Mouse (Mus musculus) frontal cortex, postnatal 36 days (tissue): Measurements from ENCODE around the gene Dpep2nb.
A peak's percentile ranks its signal among the peaks of the same experiment; 100 is the strongest.
"Not testable (repeated sequence)": the region's sequence is repeated elsewhere in the genome, so short reads cannot be mapped to it uniquely, and the experiment has no call there.

Experiments
- DNase-seq, 2 experiments: peaks; one replicate each; pipeline ENCODE4 v3.0.0; 2022; ENCODE audit warnings: low spot score in 2 of 2

Dpep2nb gene

GRCm38 (mm10) chr8:106005875-106006274 is at the start of gene Dpep2nb:
Dpep2nb (minus strand) TSS chr8:106005975.
- no peak for DNase-seq

GRCm38 (mm10) chr8:106055038-106055437 is 49.3 kb upstream of the Dpep2nb start:
- DNase-seq: no peak

GRCm38 (mm10) chr8:106054190-106054811 is 48.5 kb upstream of the Dpep2nb start:
- DNase-seq: no peak

GRCm38 (mm10) chr8:106052510-106053089 is 46.8 kb upstream of the Dpep2nb start:
- DNase-seq: no peak

- no peak for DNase-seq
Observed at GRCm38 (mm10) chr8:106051068-106051467, 45.3 kb upstream of the Dpep2nb start.

GRCm38 (mm10) chr8:106049840-106050239 is 44.1 kb upstream of the Dpep2nb start:
- no peak for DNase-seq

- DNase-seq: no peak
Observed at GRCm38 (mm10) chr8:106047854-106048630, 42.3 kb upstream of the Dpep2nb start.

- no peak for DNase-seq
Observed at GRCm38 (mm10) chr8:106046872-106047559, 41.2 kb upstream of the Dpep2nb start.

GRCm38 (mm10) chr8:106044151-106044550 is 38.4 kb upstream of the Dpep2nb start:
- no peak for DNase-seq

- no peak for DNase-seq
Observed at GRCm38 (mm10) chr8:106043055-106043454, 37.3 kb upstream of the Dpep2nb start.

- DNase-seq: no peak
Observed at GRCm38 (mm10) chr8:106040218-106040617, 34.4 kb upstream of the Dpep2nb start.

- no peak for DNase-seq
Observed at GRCm38 (mm10) chr8:106039605-106040004, 33.8 kb upstream of the Dpep2nb start.

GRCm38 (mm10) chr8:106038721-106039120 is 32.9 kb upstream of the Dpep2nb start:
- no peak for DNase-seq

GRCm38 (mm10) chr8:106022483-106022882 is 16.7 kb upstream of the Dpep2nb start:
- DNase-seq: peak; percentile 74 to 87

- no peak for DNase-seq
Observed at GRCm38 (mm10) chr8:106018039-106018438, 12.3 kb upstream of the Dpep2nb start.

- no peak for DNase-seq
Observed at GRCm38 (mm10) chr8:106017130-106017529, 11.4 kb upstream of the Dpep2nb start.

- no peak for DNase-seq
Observed at GRCm38 (mm10) chr8:106016284-106016683, 10.5 kb upstream of the Dpep2nb start.

GRCm38 (mm10) chr8:106012203-106012602 is 6.4 kb upstream of the Dpep2nb start:
- not testable (repeated sequence) for DNase-seq

- no peak for DNase-seq
Observed at GRCm38 (mm10) chr8:106011643-106011986, 5.8 kb upstream of the Dpep2nb start, which contains the start of gene Ddx28. Ddx28 (minus strand) TSS chr8:106011882.

GRCm38 (mm10) chr8:106010748-106011642 is 5.2 kb upstream of the Dpep2nb start:
- peak; percentile 94 to 97 for DNase-seq

GRCm38 (mm10) chr8:106007891-106008290 is 2.1 kb upstream of the Dpep2nb start:
- DNase-seq: not testable (repeated sequence)
